Mouse (Mus musculus): ENCODE data around the gene Rnasek.

Rnasek gene

DNA sequence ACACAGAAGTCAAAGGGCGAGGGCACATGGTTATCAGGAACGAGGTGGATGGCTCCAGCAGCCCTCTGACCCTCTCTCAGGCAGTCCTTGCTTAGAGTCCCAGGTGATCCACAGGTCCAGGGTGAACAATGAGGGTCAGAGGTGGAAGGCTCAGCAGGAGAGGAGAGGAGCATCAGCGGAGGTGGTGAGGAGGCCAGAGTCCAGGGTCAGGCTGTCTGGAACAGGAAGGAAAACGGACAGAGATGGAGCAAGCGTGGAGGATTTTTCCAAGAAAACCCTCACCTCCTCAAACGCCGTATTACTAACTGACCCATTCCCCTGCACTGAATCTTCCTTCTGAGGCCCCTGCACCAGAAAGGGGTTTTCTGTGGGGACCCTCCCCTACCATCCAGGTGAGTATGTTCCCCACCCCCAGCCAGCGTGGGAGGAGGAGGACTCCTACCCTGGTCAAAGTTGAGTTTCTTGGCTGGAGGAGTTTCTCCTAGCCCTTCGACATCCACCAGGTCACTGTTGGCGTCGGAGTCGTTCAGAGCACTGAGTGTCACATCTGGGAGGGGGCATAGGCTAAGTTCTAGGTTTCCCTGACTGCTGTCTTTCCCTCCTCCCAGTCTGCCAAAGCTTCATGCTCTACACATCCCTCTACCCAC lies 4.3 kb downstream of the Rnasek start:
- no peak for DNase-seq (ENCODE audit: low spot score)

DNA sequence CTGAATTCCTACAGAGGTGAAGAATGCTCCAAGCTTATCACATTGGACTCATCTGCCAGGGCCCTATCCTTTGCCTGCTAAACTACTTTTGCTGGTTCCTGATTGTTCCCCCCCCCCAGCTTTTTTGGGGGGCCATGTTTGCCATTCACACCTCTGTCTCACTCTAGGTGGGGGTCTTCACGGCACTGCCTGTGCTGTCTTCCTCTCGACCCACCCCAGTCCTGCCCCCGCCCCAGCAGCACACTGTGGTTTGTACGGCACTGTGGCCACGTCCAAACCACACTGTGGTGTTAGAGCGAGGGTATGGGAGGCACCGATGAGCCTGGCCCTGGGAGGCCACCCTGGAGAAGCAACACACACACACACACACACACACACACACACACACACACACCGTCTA lies 5.1 kb downstream of the Rnasek start:
- no peak for DNase-seq (ENCODE audit: low spot score)

DNA sequence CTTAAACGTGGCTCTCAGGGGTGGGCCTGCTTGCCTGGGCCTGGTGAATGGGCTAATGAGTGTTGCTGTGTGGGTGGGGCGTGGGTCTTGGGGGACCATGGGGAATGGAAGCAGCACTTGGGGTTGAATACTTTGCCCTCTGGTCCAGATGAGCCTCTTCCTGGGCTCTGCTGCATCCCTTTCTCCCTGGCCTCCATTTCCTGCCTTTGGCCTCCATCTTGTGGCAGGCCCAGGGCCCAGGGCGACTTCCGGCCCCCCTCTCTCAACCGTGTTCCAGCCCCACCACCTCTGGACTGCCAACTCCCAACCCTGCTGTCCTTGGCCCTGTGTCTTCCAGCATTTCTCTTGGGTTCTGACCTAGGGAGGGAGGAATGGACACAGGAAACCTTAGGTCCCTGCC lies 5.6 kb downstream of the Rnasek start:
- no peak for DNase-seq (ENCODE audit: low spot score)

DNA sequence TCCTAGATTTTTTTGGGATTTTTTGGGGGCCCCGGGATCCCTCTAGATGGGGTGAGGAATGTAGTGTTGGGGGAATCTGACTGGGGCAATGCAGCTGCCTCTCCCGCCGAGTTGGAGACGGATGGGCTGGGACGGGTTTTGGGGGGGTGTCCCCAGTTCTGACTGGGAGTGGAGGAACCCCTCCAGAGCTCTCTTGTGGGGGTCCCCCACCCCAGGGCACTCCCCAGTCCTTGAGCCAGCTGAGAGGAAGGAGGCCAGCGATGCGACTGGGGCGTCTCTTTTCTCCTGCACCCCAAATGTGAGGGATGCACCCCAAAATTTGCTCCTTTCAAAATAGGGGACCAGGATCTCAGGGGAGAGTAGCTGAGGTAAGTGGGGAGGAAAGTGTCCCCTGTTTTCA lies 6.6 kb downstream of the Rnasek start:
- no peak for DNase-seq (ENCODE audit: low spot score)

DNA sequence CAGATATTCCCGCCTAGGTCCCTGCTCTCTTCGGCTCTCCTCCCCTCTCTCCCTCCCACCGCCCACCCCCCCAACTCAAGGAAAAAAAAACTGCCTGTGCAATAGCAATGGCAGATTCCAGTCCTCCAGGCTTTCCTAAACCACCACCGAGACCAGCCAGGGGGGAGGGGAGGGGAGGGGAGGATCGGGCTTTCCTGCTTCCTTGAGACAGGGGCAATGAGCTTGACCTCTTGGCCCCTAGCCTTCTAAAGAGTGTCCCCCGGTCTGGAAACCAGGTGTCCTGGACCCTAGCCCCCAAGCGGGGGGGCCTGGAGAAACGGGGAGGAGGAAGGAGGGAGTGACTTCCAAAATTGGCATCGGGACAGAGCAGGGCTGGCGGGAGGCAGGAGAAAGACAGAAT lies 7.1 kb downstream of the Rnasek start:
- DNase-seq (ENCODE audit: low spot score) = peak; percentile 70

DNA sequence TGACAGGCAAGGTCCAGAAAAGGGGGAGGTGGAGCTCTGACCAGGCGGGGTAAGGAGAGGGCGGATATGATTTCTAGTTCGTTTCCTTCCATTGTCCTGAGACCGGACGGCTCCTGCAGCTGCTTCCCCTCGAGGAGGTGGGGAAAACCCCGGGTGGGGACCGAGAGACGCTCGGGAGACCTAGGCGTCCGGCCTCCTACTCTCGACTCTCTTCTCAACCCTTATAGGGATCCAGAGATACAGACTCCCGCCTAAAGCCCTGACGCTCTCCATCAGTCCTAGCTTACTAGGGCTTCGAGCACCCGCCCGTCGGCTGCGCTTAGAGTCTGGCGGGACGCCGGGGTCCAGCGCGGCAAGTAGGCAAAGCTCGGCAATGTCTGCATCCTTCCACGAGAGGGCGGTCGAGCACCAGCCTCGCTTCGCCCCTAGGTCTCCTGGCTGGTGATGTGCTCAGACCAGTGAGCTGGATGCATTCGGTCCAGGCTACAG lies 9.4 kb downstream of the Rnasek start:
- peak; percentile 96 for DNase-seq (ENCODE audit: low spot score)

DNA sequence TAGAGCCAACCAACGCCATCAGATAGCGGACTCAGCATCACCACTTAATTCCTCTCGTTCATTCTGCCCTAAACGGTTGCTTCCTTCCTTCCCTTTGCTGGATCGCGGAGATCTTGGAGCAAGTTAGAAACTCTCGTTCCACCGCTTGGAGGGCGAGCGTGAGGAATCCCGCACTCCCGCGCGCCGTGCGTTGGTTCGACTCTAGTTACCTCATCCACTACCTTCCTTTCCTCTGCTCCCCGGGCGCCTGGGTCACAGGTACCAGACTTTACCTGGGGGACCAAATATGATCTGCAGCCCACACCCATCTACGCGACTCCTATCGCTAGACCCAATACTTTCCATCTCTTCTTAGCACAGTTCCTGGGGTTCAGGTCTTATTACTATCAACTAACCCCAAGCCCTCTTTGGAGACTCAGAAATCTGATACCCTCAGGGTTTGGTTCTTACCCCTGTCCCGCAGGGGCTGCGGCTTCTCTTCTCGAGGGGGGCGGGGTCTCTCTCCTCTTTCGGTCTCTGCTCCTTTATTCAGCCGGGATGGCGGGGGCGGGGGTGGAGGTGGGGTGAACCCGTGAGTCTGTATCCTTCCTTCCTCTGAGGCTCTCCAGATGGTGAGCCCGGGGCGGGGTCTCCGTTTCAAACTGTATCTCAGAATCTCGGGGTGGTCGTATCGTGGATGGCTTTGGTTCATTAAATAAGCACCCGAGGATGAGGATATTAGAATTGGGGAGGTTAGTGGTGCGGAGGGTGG lies 10.2 kb downstream of the Rnasek start, which contains the start of gene Bcl6b:
Gene Bcl6b, minus strand, starts transcription at position 539 of the 751 bp plus-strand sequence.
- no peak for DNase-seq (ENCODE audit: low spot score)

DNA sequence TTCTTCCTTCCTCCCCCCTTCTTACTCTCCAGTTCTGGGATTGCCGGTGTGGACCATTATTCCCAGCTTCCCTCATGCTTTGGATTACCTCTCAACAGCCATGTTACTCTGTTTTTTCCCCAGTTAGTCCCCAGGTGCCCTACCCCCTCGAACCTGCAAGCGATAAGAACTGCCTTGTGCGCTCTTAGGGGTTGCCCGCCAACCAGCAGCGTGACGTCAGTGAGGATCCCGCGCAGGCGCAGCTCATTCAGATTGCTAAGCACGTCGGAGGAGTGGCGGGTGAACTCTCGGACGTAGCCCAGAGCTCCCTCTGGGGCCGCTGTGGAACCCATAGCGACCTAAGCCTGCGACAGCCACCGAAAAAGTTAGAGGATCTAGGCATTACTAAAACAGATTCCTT lies 10.8 kb downstream of the Rnasek start:
- DNase-seq (ENCODE audit: low spot score) = peak; percentile 83

DNA sequence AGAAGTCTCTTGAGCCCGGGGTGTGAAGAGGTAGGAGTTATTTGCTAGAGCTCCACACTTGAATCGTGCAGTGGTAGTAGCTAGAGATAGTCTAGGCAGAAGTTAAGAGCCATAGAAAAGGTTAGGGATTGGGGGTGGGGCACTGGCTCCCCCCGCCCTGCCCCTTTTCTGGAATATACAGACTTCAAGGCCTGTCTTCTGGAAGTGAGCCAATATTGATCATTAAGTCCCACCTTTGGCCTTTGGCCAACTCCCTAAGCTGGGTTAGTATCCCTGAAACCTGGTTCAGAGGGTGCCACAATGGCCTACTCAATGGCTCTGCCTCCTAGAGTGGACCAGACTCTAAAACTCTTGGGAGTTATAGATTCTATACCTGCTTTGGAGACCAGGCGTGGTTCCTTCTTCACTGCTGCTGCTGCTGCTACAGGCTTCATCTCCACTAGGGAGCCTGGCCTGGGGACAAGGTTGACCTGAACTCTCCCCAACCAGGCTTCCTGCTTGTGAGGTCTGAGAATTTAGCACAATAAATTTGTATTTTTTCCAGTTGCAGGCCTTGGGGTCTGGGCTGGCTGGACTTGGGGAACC lies 11.9 kb downstream of the Rnasek start:
- no peak for DNase-seq (ENCODE audit: low spot score)

DNA sequence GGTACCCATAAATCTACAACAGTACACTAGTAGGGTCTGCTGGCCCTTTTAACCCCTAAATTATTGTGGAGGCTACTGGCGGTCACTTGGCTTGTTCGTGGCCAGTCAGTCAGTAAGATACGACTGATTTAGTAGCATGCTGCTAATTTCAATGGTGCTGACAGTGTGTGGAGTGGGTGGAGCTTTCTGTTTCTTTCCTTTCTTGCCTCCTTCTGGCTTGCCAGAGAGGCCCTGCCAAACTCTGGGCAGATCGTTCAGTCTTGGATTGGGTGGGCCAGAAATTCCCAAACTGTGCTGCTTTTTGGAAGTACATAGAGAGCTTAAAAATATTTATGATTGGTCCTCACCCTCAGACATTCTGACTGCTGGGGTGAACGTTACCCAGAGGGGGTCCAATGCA lies 12.5 kb downstream of the Rnasek start:
- DNase-seq (ENCODE audit: low spot score) = no peak

DNA sequence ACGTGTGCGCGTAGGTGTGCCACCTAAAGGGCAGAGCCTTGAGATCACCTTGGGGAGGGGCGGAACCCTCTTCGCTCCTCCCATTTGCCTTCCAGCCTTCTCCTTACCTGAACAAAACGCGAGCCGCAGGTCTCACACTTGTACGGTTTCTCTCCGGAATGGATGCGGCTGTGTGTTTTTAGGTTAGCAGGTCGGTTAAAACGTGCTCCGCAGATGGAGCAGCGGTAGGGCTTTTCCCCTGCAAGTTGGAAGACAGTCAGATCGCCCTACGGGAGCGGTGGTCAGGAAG lies 13.1 kb downstream of the Rnasek start:
- no peak for DNase-seq (ENCODE audit: low spot score)

DNA sequence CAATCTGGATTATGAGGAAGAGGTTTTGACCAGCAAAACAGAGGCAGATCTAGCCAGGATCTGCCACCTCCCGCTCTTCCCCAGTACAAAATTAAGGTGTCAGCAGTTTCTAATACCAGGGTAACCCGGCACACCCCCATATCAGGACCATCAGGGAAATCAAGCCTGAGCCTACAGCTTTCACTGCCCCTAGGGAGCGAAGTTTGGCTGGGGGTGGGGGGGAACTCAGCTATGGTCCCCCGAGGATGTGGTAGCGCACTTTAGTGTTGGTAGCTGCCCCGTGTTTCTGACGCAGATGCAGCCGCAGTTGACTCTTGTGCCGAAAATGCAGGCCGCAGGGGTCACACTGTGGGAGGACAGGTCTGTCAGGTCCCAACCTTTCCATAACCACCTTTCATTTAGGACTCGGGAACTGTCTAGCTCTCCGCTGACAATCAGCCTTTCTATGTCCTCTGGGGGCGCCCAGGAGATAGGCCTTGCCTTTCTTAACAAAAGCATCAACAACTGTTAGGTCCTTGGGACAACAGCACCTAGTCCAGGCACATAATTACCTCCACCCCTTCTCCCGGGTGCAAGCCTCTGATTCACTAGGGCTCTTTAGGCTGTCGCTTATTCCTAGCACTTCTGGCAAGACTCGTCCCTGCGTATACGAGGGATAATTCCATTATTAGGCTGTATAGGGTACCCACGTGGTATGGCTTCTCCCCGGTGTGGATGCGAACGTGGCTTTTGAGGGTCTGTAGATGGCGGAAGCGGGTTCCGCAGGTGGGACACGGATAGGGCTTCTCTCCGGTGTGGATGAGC lies 13.6 kb downstream of the Rnasek start:
- DNase-seq (ENCODE audit: low spot score) = no peak

DNA sequence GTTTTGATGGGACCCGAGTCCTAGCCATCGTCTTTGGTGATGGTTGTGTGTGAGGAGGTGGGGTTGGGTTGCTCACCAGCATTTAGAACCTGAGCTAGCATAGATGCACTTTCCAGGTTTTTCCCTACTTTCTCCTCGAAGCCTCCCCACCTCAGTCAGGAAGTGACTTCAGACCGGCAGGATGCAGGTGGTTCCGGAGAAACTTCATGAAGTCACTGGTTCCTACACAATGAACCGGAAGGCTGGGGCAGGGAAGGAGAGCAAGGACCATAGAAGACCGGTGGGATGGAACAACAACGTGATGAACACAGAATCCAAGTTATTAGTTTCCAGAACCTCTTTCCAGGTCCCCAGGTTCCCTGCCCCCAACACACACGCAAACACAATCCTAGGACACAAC lies 15.9 kb downstream of the Rnasek start:
- DNase-seq (ENCODE audit: low spot score) = no peak

DNA sequence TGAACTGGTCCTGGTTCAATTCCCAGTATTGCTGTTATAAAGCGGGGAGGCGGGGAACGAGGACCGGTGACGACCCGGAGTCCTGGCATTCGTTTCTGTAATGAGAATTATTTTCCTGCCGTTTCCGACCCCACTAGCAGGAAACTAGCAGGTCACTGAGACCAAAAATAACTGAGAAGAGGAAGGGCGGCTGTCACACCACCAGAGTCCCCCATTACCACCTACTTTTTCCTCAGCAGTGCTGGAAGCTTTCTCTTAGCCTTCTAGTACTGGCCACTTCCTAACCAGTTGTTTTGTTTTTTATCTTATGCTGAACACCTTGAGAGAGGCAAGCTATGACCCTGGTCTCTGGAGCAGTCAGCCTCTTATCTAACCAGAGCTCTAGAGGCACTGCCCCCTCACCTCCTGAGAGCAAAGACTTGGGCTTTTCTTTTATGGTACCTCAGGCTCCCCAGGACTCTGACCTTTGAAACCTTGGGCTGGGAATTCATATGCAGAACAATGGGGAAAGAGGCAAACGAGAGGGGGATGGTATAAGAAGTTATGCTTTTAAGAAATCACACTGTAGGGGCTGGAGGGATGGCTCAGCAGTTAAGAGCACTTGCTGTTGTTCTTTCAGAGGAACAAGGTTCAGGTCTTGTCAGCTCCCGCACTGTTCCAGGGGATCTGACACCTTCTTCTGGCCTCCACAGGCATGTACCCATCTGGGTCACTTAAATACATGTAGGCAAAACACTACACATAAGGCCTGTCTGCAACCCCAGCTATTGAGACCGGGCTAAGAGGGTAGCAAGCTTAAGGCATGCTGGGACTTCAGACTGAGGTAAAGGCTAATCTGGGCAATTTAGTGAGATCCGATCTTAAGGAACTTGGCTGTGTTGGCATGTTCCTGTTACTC lies 17.8 kb downstream of the Rnasek start:
- DNase-seq (ENCODE audit: low spot score) = no peak

DNA sequence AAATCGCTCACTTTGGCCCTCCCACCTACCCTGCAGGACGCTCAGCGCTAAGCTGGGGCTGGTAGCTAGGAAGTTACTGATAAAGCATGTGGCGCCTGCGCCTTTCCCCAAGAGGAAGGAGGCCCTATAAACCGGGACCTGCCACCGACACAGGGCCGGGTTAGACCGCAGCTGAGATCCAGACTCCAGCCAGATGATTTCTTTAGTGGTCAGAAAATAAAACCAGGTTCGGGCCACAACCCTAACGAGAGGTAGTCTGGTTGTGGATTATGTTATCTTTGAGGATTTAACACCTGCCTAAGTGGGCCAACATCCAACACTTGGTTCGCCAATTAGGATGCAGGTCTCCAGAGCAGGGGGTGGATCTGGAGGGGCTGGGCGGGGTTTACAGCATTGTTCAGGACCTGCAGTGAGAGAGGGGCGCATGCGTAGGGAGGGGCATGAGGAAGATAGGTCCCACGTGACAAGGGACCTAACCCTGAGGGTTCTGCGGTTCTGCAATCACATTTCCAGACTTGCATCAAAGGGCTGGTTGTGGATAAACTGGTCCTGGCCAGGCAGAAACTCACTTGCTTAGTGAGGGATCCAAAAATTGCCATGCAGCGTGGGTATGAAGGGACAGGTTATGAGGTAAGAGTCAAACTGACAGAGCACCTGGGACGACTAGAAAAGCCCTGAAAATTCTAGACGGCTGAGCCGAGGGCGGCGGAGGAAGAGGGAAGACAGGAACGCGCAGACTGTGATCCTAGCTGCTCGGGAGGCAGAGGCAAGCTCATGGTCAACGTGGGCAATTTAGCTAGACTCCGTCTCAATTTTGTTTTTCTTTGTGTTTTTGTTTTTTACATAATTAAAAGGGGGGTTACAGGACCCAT lies 18.7 kb downstream of the Rnasek start, which contains the start of gene Slc16a13:
Gene Slc16a13, minus strand, starts transcription at position 334 of the 872 bp plus-strand sequence.
- DNase-seq (ENCODE audit: low spot score) = peak; percentile 97

DNA sequence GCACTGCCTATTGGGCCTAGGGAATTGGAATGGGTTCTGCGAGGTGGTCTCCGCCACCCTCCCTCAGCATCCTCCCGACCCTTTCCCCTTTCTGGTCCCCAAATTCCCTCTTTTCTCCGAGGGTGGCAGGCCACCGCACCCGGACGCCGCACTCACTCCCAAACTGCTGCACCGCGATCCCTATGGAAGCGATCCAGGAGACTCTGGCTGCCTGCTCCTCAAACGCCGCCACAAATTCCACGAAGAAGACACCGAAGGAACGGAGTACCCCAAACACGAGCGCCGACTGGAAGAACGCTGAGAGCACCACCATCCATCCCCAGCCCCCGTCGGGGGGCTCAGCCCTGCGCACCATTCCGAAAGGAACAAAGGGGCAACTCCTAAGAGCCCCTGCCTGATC lies 19.3 kb downstream of the Rnasek start:
- no peak for DNase-seq (ENCODE audit: low spot score)

DNA sequence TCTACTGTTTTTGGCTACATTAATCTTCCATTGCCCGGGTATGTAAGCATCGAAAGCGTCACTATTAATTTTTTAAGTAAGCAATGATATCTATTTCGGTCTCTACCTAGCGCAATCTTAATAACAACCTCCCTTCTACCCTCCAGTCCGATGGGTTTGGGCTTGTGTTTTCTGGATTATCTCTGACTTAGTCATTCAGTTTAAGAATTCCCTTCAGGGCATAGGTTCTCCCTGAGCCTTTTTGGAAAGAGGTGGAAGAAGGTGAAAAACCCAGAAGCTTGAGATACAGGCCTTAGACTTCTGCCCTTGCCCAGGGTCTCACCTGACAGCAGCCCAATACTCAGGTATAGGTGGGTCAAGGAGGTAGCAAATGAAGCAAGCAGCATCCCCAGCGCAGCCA lies 19.8 kb downstream of the Rnasek start:
- no peak for DNase-seq (ENCODE audit: low spot score)

DNA sequence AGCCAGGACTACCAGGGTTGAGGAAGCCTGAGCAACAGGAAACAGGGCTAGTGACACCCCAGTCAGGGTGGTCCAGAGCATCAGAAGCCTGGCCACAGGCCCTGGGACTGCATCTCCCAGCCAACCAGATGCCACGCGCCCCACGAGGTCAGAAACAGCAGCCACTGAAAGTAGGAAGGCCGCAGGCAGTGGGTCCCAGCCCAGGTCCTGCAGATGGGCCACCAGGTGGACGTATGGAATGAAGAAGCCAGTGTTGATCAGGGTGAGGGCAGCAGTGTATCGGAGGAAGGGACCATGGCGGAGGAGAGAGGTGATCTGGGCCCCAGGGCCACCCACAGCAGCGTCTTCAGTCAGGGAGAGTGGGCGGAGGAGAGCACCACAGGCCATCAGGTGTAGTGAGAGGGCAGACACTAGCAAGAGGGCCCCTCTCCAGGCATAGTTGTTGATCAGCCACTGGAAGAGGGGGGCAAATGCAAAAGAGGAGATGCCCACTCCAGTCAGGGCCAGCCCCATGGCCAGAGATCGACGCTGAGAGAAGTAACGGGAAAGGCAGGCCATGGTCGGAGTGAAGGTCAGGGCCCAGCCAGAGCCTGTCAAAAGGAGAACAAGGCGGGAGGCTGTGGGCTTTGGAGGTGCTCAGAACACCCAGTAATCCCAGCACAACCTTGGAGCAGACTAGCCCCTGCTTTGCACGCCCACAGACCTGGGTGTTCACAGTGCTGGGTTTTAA lies 20.7 kb downstream of the Rnasek start:
- no peak for DNase-seq (ENCODE audit: low spot score)

DNA sequence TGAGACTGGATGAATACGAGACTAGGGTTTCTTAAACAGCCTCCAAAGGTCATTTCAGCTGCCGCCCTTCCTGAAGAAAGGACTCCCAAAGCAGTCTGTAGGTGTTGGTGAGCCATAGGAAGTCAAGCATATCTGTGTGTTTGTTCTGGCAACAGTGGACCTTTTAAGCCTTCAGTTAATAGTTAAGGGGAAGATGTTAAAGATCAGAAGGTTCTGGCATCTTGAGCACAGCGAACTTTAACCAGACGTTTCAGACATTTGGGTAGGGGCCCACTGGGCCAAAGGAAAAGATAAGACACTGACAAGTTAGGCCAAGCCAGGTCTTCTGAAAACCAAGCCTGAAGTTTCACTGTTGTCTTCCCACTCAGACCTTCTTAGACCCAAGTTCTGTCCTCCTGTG lies 21.6 kb downstream of the Rnasek start:
- no peak for DNase-seq (ENCODE audit: low spot score)

DNA sequence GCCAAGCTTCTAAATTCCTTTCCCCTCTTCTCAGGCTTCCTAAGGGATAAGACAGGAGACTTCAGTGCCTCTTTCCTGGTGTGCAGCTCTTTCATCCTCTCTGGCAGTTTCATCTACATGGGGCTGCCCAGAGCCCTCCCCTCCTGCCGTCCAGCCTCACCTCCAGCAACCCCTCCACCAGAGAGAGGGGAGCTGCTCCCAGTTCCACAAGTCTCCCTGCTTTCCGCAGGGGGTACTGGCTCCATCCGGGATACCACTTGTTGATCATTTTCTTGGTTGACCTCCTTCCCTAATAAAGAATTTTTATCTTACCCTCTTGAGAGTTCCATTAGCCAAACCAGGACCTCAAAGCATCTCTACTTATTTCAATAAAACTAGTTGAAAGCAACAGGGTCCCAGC lies 23.5 kb downstream of the Rnasek start:
- no peak for DNase-seq (ENCODE audit: low spot score)

Data from retina, embryonic 14.5 days (tissue).